Mouse (Mus musculus): ENCODE measurements around the gene Cypt3. TPM values are rescaled to one million over a fixed set of nuclear protein-coding genes. Genes with fewer than 3 reads are reported as not detected.
A peak's percentile ranks its signal among the peaks of the same experiment; 100 is the strongest.

Gene Cypt3
- not detected in 2 replicates for total RNA-seq (2014; rRNA removed)
- not detected in 2 replicates for polyA plus RNA-seq (2015; fragmentation: Nextera tagmentation; extraction: Ambion mirVana)

GRCm38 (mm10) chrX:153558293-153558692, at the start of gene Cypt3:
TSS of gene Cypt3 (plus strand) at chrX:153558593.
- H3K9me3 ChIP-seq (ENCODE audit: low read length), result no peaks in the 10 kb centered on the region
- ATAC-seq (no peak), DNase-seq (ENCODE audit: low spot score) (no peak)
- 83% methylated on average over 7 of the region's 7 CpGs for WGBS
- no peaks in the 10 kb centered on the region for H3K36me3 ChIP-seq (ENCODE audit: insufficient read depth, low read length)
- no peaks in the 10 kb centered on the region for H3K27me3 ChIP-seq (ENCODE audit: insufficient read depth, low read length)
- no peak within 1 kb of the TSS for H3K9ac ChIP-seq (replicated peaks; ENCODE audit: low read length)
- TF ChIP-seq CTCF (IDR thresholded peaks at IDR 0.05; ENCODE audit: low read depth), result no peak
- H3K4me1 ChIP-seq (ENCODE audit: insufficient read depth, low read length), result no peaks in the 10 kb centered on the region
- no peak within 1 kb of the TSS for H3K4me3 ChIP-seq (ENCODE audit: low read length)
- no peak within 1 kb of the TSS for H3K4me2 ChIP-seq (ENCODE audit: low read depth, low read length)
- H3K27ac ChIP-seq, result no peak within 1 kb of the TSS

GRCm38 (mm10) chrX:153515491-153515890, 42.9 kb upstream of the Cypt3 start:
- Histone ChIP-seq H3K27me3 (ENCODE audit: insufficient read depth, low read length) (no peaks in the 10 kb centered on the region), H3K4me1 (ENCODE audit: insufficient read depth, low read length) (no peaks in the 10 kb centered on the region), H3K9ac (replicated peaks; ENCODE audit: low read length) (no peak overlapping the region), H3K4me3 (ENCODE audit: low read length) (no peak overlapping the region), H3K4me2 (ENCODE audit: low read depth, low read length) (no peak overlapping the region), H3K9me3 (ENCODE audit: low read length) (no peaks in the 10 kb centered on the region), H3K36me3 (ENCODE audit: insufficient read depth, low read length) (no peaks in the 10 kb centered on the region), H3K27ac (no peak overlapping the region)
- DNase-seq (ENCODE audit: low spot score), result no peak
- WGBS, result 87% methylated on average over 5 of the region's 5 CpGs
- no peak for ATAC-seq
- no peak for TF ChIP-seq CTCF (IDR thresholded peaks at IDR 0.05; ENCODE audit: low read depth)

- Histone ChIP-seq H3K4me3 (ENCODE audit: low read length) (no peak overlapping the region), H3K4me1 (ENCODE audit: insufficient read depth, low read length) (no peaks in the 10 kb centered on the region), H3K36me3 (ENCODE audit: insufficient read depth, low read length) (no peaks in the 10 kb centered on the region), H3K4me2 (ENCODE audit: low read depth, low read length) (no peak overlapping the region), H3K9me3 (ENCODE audit: low read length) (no peaks in the 10 kb centered on the region), H3K27ac (no peak overlapping the region), H3K27me3 (ENCODE audit: insufficient read depth, low read length) (no peaks in the 10 kb centered on the region), H3K9ac (replicated peaks; ENCODE audit: low read length) (no peak overlapping the region)
- TF ChIP-seq CTCF (IDR thresholded peaks at IDR 0.05; ENCODE audit: low read depth), result peak; percentile 59
- ATAC-seq (no peak), DNase-seq (ENCODE audit: low spot score) (peak; percentile 71)
- 25% methylated on average over 2 of the region's 2 CpGs for WGBS
These were observed 30.0 kb upstream of the Cypt3 start for GRCm38 (mm10) chrX:153528399-153528798.

- ATAC-seq (no peak), DNase-seq (ENCODE audit: low spot score) (no peak)
- Histone ChIP-seq H3K27me3 (ENCODE audit: insufficient read depth, low read length) (no peaks in the 10 kb centered on the region), H3K9me3 (ENCODE audit: low read length) (no peaks in the 10 kb centered on the region), H3K4me1 (ENCODE audit: insufficient read depth, low read length) (no peaks in the 10 kb centered on the region), H3K9ac (replicated peaks; ENCODE audit: low read length) (no peak overlapping the region), H3K4me3 (ENCODE audit: low read length) (no peak overlapping the region), H3K36me3 (ENCODE audit: insufficient read depth, low read length) (no peaks in the 10 kb centered on the region), H3K4me2 (ENCODE audit: low read depth, low read length) (no peak overlapping the region), H3K27ac (no peak overlapping the region)
- WGBS, result 38% methylated on average over 2 of the region's 2 CpGs
- no peak for TF ChIP-seq CTCF (IDR thresholded peaks at IDR 0.05; ENCODE audit: low read depth)
These were observed 1.8 kb upstream of the Cypt3 start for GRCm38 (mm10) chrX:153556634-153557033.

GRCm38 (mm10) chrX:153564650-153565049, 6.3 kb downstream of the Cypt3 start:
- Histone ChIP-seq H3K27me3 (ENCODE audit: insufficient read depth, low read length) (no peaks in the 10 kb centered on the region), H3K9me3 (ENCODE audit: low read length) (no peaks in the 10 kb centered on the region), H3K36me3 (ENCODE audit: insufficient read depth, low read length) (no peaks in the 10 kb centered on the region), H3K4me3 (ENCODE audit: low read length) (no peak overlapping the region), H3K4me2 (ENCODE audit: low read depth, low read length) (no peak overlapping the region), H3K9ac (replicated peaks; ENCODE audit: low read length) (no peak overlapping the region), H3K4me1 (ENCODE audit: insufficient read depth, low read length) (no peaks in the 10 kb centered on the region), H3K27ac (no peak overlapping the region)
- ATAC-seq (no peak), DNase-seq (ENCODE audit: low spot score) (no peak)
- TF ChIP-seq CTCF (IDR thresholded peaks at IDR 0.05; ENCODE audit: low read depth), result no peak
- 75% methylated on average over 1 of the region's 1 CpGs for WGBS

- WGBS, result 59% methylated on average over 2 of the region's 2 CpGs
- Histone ChIP-seq H3K4me1 (ENCODE audit: insufficient read depth, low read length) (no peaks in the 10 kb centered on the region), H3K36me3 (ENCODE audit: insufficient read depth, low read length) (no peaks in the 10 kb centered on the region), H3K27ac (no peak overlapping the region), H3K4me2 (ENCODE audit: low read depth, low read length) (no peak overlapping the region), H3K27me3 (ENCODE audit: insufficient read depth, low read length) (no peaks in the 10 kb centered on the region), H3K4me3 (ENCODE audit: low read length) (no peak overlapping the region), H3K9ac (replicated peaks; ENCODE audit: low read length) (no peak overlapping the region), H3K9me3 (ENCODE audit: low read length) (no peaks in the 10 kb centered on the region)
- TF ChIP-seq CTCF (IDR thresholded peaks at IDR 0.05; ENCODE audit: low read depth), result peak; percentile 38
- ATAC-seq (no peak), DNase-seq (ENCODE audit: low spot score) (no peak)
These were observed 41.2 kb downstream of the Cypt3 start for GRCm38 (mm10) chrX:153599583-153599982.

Other genes starting within 250 kb of the Cypt3 start
- 112 and 128 TPM in 2 replicates for gene Ubqln2, start 60.4 kb upstream of the Cypt3 start, total RNA-seq (2014; rRNA removed)
- 38.9 and 43.6 TPM in 2 replicates for gene Ubqln2, start 60.4 kb upstream of the Cypt3 start, polyA plus RNA-seq (2015; fragmentation: Nextera tagmentation; extraction: Ambion mirVana)
- gene Kctd12b, start 137.8 kb downstream of the Cypt3 start, total RNA-seq (2014; rRNA removed), result 5.0 and 6.3 TPM in 2 replicates
- 3.8 and 3.9 TPM in 2 replicates for gene Kctd12b, start 137.8 kb downstream of the Cypt3 start, polyA plus RNA-seq (2015; fragmentation: Nextera tagmentation; extraction: Ambion mirVana)
- gene Nbdy, start 165.0 kb downstream of the Cypt3 start, total RNA-seq (2014; rRNA removed), result 55.9 and 57.0 TPM in 2 replicates
- 192 and 198 TPM in 2 replicates for gene Nbdy, start 165.0 kb downstream of the Cypt3 start, polyA plus RNA-seq (2015; fragmentation: Nextera tagmentation; extraction: Ambion mirVana)

Data from hindbrain, postnatal 0 days (tissue).